Mouse (Mus musculus) forebrain, embryonic 15.5 days (tissue): Measurements from ENCODE around the gene Wnt1. TPM values are rescaled to one million over a fixed set of nuclear protein-coding genes. Genes with fewer than 3 reads are reported as not detected.
"Not testable (repeated sequence)": the region's sequence is repeated elsewhere in the genome, so short reads cannot be mapped to it uniquely, and the experiment has no call there.

ENCODE experiments used
- ATAC-seq: fragments of 200-750 bp; cut with Nextera tagmentation; replicated peaks from 2 replicates; pipeline ENCODE4 v1.8.0; 2017; ENCODE audit warnings: mild to moderate bottlenecking, moderate TSS enrichment, moderate library complexity
- H3K27ac ChIP-seq: fragments of 300-500 bp; sonication (generic); replicated peaks from 2 replicates; pipeline ENCODE4 v1.5.1; 2015; ENCODE audit warnings: mild to moderate bottlenecking, inconsistent platforms
- H3K27me3 ChIP-seq: fragments of 300-500 bp; sonication (generic); 2 replicates; pipeline ENCODE4 v1.6.1; 2015; ENCODE audit warnings: inconsistent platforms
- H3K36me3 ChIP-seq: fragments of 300-500 bp; sonication (generic); 2 replicates; pipeline ENCODE4 v1.6.1; 2015; ENCODE audit warnings: mild to moderate bottlenecking, inconsistent platforms
- H3K4me1 ChIP-seq: fragments of 300-500 bp; sonication (generic); 2 replicates; pipeline ENCODE4 v1.6.1; 2015; ENCODE audit warnings: inconsistent platforms
- H3K4me2 ChIP-seq: fragments of 300-500 bp; sonication (generic); replicated peaks from 2 replicates; pipeline ENCODE4 v1.6.1; 2015; ENCODE audit warnings: mild to moderate bottlenecking, inconsistent platforms
- H3K4me3 ChIP-seq: fragments of 300-500 bp; sonication (generic); 2 replicates; pipeline ENCODE4 v1.5.1; 2015; ENCODE audit warnings: mild to moderate bottlenecking, inconsistent platforms
- H3K9ac ChIP-seq: fragments of 300-500 bp; sonication (generic); replicated peaks from 2 replicates; pipeline ENCODE4 v1.6.1; 2015; ENCODE audit warnings: mild to moderate bottlenecking, inconsistent platforms
- H3K9me3 ChIP-seq: fragments of 300-500 bp; sonication (generic); 2 replicates; pipeline ENCODE4 v1.6.1; 2016; ENCODE audit warnings: inconsistent platforms
- WGBS: fragments of 180-500 bp; shearing (Covaris S2); methylation state at CpG from one replicate; pipeline ENCODE4 v1.1.7; 2015; ENCODE audit warnings: mixed read lengths; 5-methylcytosine and 5-hydroxymethylcytosine counted together
- polyA plus RNA-seq: library from polyadenylated mRNA; unstranded; fragments of >200 nt; fragmentation: Nextera tagmentation; extraction: Ambion mirVana; gene quantifications from 2 replicates; pipeline ENCODE4 v1.2.1, GENCODE M21; 2015

Gene Wnt1
- 0.19 and 0.25 TPM in 2 replicates for polyA plus RNA-seq

GRCm38 (mm10) chr15:98789661-98790535 lies at the start of gene Wnt1:
Wnt1 (plus strand) TSS chr15:98789857.
- Histone ChIP-seq H3K4me1 (peaks cover 18% of the 10 kb centered on the region), H3K4me2 (no peak within 1 kb of the TSS), H3K9me3 (no peaks in the 10 kb centered on the region), H3K4me3 (no peak within 1 kb of the TSS), H3K27me3 (peaks cover 95% of the 10 kb centered on the region), H3K36me3 (no peaks in the 10 kb centered on the region), H3K9ac (no peak within 1 kb of the TSS), H3K27ac (no peak within 1 kb of the TSS)
- ATAC-seq = no peak
- WGBS = 2% methylated on average over 51 of the region's 51 CpGs

GRCm38 (mm10) chr15:98740219-98740618 lies 49.4 kb upstream of the Wnt1 start:
- Histone ChIP-seq H3K9me3 (no peaks in the 10 kb centered on the region), H3K36me3 (peaks cover 58% of the 10 kb centered on the region), H3K9ac (no peak overlapping the region), H3K27ac (no peak overlapping the region), H3K4me2 (no peak overlapping the region), H3K4me1 (no peaks in the 10 kb centered on the region), H3K27me3 (no peaks in the 10 kb centered on the region), H3K4me3 (no peak overlapping the region)
- no peak for ATAC-seq
- 82% methylated on average over 8 of the region's 8 CpGs for WGBS

GRCm38 (mm10) chr15:98742766-98743428 lies 46.8 kb upstream of the Wnt1 start:
- no peaks in the 10 kb centered on the region for H3K4me1 ChIP-seq
- H3K4me2 ChIP-seq = no peak overlapping the region
- H3K36me3 ChIP-seq = peaks cover 37% of the 10 kb centered on the region
- WGBS = 83% methylated on average over 8 of the region's 8 CpGs
- no peaks in the 10 kb centered on the region for H3K27me3 ChIP-seq
- H3K27ac ChIP-seq = no peak overlapping the region
- no peak overlapping the region for H3K4me3 ChIP-seq
- no peak overlapping the region for H3K9ac ChIP-seq
- no peak for ATAC-seq
- no peaks in the 10 kb centered on the region for H3K9me3 ChIP-seq

GRCm38 (mm10) chr15:98743863-98744262 lies 45.8 kb upstream of the Wnt1 start:
- not testable (repeated sequence) for H3K27ac ChIP-seq, ATAC-seq, H3K4me3 ChIP-seq, H3K9me3 ChIP-seq, H3K4me2 ChIP-seq, H3K4me1 ChIP-seq, H3K27me3 ChIP-seq, H3K9ac ChIP-seq
- WGBS = 87% methylated on average over 3 of the region's 3 CpGs
- H3K36me3 ChIP-seq = peaks cover 33% of the 10 kb centered on the region

- no peaks in the 10 kb centered on the region for H3K9me3 ChIP-seq
- 87% methylated on average over 10 of the region's 10 CpGs for WGBS
These were observed 43.2 kb upstream of the Wnt1 start for GRCm38 (mm10) chr15:98746344-98746965.

GRCm38 (mm10) chr15:98747296-98747695 lies 42.4 kb upstream of the Wnt1 start:
- Histone ChIP-seq H3K27ac (no peak overlapping the region), H3K27me3 (no peaks in the 10 kb centered on the region), H3K4me3 (no peak overlapping the region), H3K4me1 (no peaks in the 10 kb centered on the region), H3K9ac (no peak overlapping the region), H3K4me2 (no peak overlapping the region), H3K36me3 (peaks cover 7% of the 10 kb centered on the region), H3K9me3 (no peaks in the 10 kb centered on the region)
- no peak for ATAC-seq
- WGBS = 88% methylated on average over 6 of the region's 6 CpGs

More at GRCm38 (mm10) chr15:98746344-98746965, 43.2 kb upstream of the Wnt1 start:
- Histone ChIP-seq H3K4me1 (no peaks in the 10 kb centered on the region), H3K4me3 (no peak overlapping the region), H3K36me3 (peaks cover 12% of the 10 kb centered on the region), H3K4me2 (no peak overlapping the region), H3K27me3 (no peaks in the 10 kb centered on the region), H3K27ac (no peak overlapping the region), H3K9ac (no peak overlapping the region)
- ATAC-seq = no peak

- WGBS = 92% methylated on average over 2 of the region's 2 CpGs
- ATAC-seq = no peak
- Histone ChIP-seq H3K9me3 (no peaks in the 10 kb centered on the region), H3K27ac (no peak overlapping the region), H3K4me2 (no peak overlapping the region), H3K27me3 (no peaks in the 10 kb centered on the region), H3K9ac (no peak overlapping the region), H3K4me3 (no peak overlapping the region), H3K36me3 (0 out of 2 replicates have a peak, but pooled peaks cover 4% of the 10 kb centered on the region), H3K4me1 (no peaks in the 10 kb centered on the region)
These were observed 40.6 kb upstream of the Wnt1 start for GRCm38 (mm10) chr15:98749093-98749492.

GRCm38 (mm10) chr15:98753021-98753423 lies 36.6 kb upstream of the Wnt1 start:
- no peak for ATAC-seq
- H3K9ac ChIP-seq = no peak overlapping the region
- no peaks in the 10 kb centered on the region for H3K9me3 ChIP-seq
- H3K4me2 ChIP-seq = no peak overlapping the region
- WGBS = 64% methylated on average over 8 of the region's 8 CpGs
- no peaks in the 10 kb centered on the region; the same call in 1 of the 2 replicates for H3K4me1 ChIP-seq
- H3K36me3 ChIP-seq = 0 out of 2 replicates have a peak, but pooled peaks cover 1% of the 10 kb centered on the region
- no peak overlapping the region for H3K4me3 ChIP-seq
- H3K27me3 ChIP-seq = no peaks in the 10 kb centered on the region
- no peak overlapping the region for H3K27ac ChIP-seq

GRCm38 (mm10) chr15:98754125-98754524 lies 35.5 kb upstream of the Wnt1 start:
- ATAC-seq = no peak
- WGBS = 94% methylated on average over 2 of the region's 2 CpGs
- H3K4me1 ChIP-seq = no peaks in the 10 kb centered on the region; the same call in 1 of the 2 replicates
- no peak overlapping the region for H3K27ac ChIP-seq
- H3K4me2 ChIP-seq = no peak overlapping the region
- H3K4me3 ChIP-seq = no peak overlapping the region
- H3K9ac ChIP-seq = no peak overlapping the region
- 0 out of 2 replicates have a peak, but pooled peaks cover 10% of the 10 kb centered on the region for H3K36me3 ChIP-seq
- no peaks in the 10 kb centered on the region for H3K27me3 ChIP-seq
- no peaks in the 10 kb centered on the region for H3K9me3 ChIP-seq

- Histone ChIP-seq H3K4me2 (peak overlapping the region; percentile 72), H3K36me3 (peaks cover 17% of the 10 kb centered on the region; the same call in 1 of the 2 replicates), H3K4me1 (peaks cover 26% of the 10 kb centered on the region), H3K4me3 (peak overlapping the region; percentile 86), H3K9me3 (no peaks in the 10 kb centered on the region), H3K27me3 (peaks cover 4% of the 10 kb centered on the region; the same call in 1 of the 2 replicates), H3K9ac (peak overlapping the region; percentile 92), H3K27ac (peak overlapping the region; percentile 93)
- 0% methylated on average over 19 of the region's 24 CpGs for WGBS
- peak; percentile 66 for ATAC-seq
These were observed 27.4 kb upstream of the Wnt1 start for GRCm38 (mm10) chr15:98762201-98762621.

- Histone ChIP-seq H3K36me3 (peaks cover 17% of the 10 kb centered on the region; the same call in 1 of the 2 replicates), H3K27ac (peak within 1 kb of the TSS; percentile 93), H3K4me3 (peak within 1 kb of the TSS; percentile 86), H3K9me3 (no peaks in the 10 kb centered on the region), H3K4me1 (peaks cover 26% of the 10 kb centered on the region), H3K9ac (peak within 1 kb of the TSS; percentile 92), H3K4me2 (peak within 1 kb of the TSS; percentile 72), H3K27me3 (peaks cover 4% of the 10 kb centered on the region; the same call in 1 of the 2 replicates)
- under 1% methylated on average over 74 of the region's 76 CpGs for WGBS
- ATAC-seq = peak; percentile 96
These were observed 26.8 kb upstream of the Wnt1 start, which contains the start of gene Arf3 for GRCm38 (mm10) chr15:98762670-98763529. Arf3 (minus strand) TSS chr15:98763214.
